Mouse (Mus musculus): ENCODE measurements around the gene Ap1g2.

GRCm38 (mm10) chr14:55116425-55117200, 10.2 kb upstream of the Ap1g2 start, which contains the start of gene Jph4:
- TF ChIP-seq TAL1 (IDR thresholded peaks at IDR 0.05; ENCODE audit: low read length) (no peak), GATA1 (IDR thresholded peaks at IDR 0.05; ENCODE audit: low read length) (no peak)

Data from erythroblast, embryonic 14.5 days (primary cell).